Mouse (Mus musculus): ENCODE data around the gene Reg3b. TPM values are rescaled to one million over a fixed set of nuclear protein-coding genes. Genes with fewer than 3 reads are reported as not detected.

Gene Reg3b
- polyA plus RNA-seq, 1 experiment from 2014 or later = not detected

Other genes with a start within 250 kb of the Reg3b start
- gene Reg3d, start 8.2 kb downstream of the Reg3b start, polyA plus RNA-seq (2015; fragmentation: Nextera tagmentation; extraction: Ambion mirVana) = not detected in 2 replicates
- gene Reg3a, start 10.1 kb downstream of the Reg3b start, polyA plus RNA-seq (2015; fragmentation: Nextera tagmentation; extraction: Ambion mirVana) = not detected in 2 replicates
- gene Reg2, start 25.0 kb downstream of the Reg3b start, polyA plus RNA-seq (2015; fragmentation: Nextera tagmentation; extraction: Ambion mirVana) = not detected in 2 replicates
- 0.67 TPM in 1 of 2 replicates, not detected in the other for gene Reg1, start 52.1 kb downstream of the Reg3b start, polyA plus RNA-seq (2015; fragmentation: Nextera tagmentation; extraction: Ambion mirVana)
- gene Reg3g, start 98.2 kb downstream of the Reg3b start, polyA plus RNA-seq (2015; fragmentation: Nextera tagmentation; extraction: Ambion mirVana) = not detected in 2 replicates

Data from liver, embryonic 15.5 days (tissue).